Mouse (Mus musculus): ENCODE data around the gene Zc3h12b. TPM values are rescaled to one million over a fixed set of nuclear protein-coding genes. Genes with fewer than 3 reads are reported as not detected.

The Zc3h12b gene
- polyA plus RNA-seq (2015; fragmentation: Nextera tagmentation; extraction: Ambion mirVana) = 2.3 and 2.9 TPM in 2 replicates

DNA sequence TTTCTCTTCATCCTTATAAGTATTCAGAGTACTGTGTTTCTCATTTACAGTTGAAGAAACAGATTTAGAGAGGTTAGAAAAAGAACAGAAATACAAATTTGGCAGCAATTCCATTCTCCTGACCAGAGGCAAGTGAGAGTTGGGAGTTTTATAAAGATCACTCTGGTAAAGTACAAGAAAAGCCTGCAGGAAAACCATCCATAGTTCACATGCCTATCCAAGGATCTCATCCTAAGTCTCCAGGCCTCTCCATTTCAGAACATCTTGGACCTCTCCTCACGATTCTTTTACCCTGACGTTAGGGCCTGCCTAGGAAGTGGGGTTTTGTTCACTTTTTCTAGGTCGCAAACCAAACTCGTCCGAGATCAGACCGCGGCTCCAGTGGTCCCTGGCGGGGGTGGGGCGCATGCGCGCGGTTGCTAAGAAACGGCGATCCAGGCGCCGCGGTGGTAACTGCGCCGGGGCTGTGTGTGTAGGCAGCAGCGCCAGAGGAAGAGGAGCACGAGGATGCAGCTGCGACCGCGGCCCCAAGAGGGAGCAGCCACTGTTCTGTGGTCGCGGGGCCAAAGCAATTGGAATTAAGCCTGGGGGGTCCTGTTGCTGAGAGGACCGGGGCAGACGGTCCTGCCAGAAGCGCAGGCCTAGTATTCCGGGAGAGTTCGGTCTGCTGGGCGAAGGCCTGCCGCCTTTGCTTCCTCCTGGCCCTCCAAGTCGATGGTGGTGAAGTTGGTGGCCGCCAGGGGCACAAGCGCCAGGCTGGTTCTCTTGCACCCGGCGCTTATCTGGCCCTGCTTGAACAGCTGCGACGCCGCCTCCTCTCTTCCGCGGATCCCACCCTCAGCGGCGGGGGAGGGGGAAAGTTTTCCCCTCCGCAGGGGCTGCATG, at the start of gene Zc3h12b:
Gene Zc3h12b, plus strand, starts transcription at position 452 of the 885 bp plus-strand sequence.
- peak; percentile 99 for ATAC-seq (replicated peaks; ENCODE audit: low FRiP score)
- no peaks in the 10 kb centered on the region for H3K9me3 ChIP-seq (replicated peaks)
- H3K27ac ChIP-seq = peak within 1 kb of the TSS; percentile 51; the same call in 1 of the 2 replicates
- H3K4me3 ChIP-seq (replicated peaks) = peak within 1 kb of the TSS; percentile 52
- H3K9ac ChIP-seq = peak within 1 kb of the TSS; percentile 41; the same call in 1 of the 2 replicates
- no peaks in the 10 kb centered on the region; the same call in 1 of the 2 replicates for H3K27me3 ChIP-seq
- peak within 1 kb of the TSS; percentile 58 for H3K4me2 ChIP-seq
- 26% methylated on average over 44 of the region's 46 CpGs for WGBS
- no peaks in the 10 kb centered on the region for H3K4me1 ChIP-seq
- no peaks in the 10 kb centered on the region for H3K36me3 ChIP-seq

DNA sequence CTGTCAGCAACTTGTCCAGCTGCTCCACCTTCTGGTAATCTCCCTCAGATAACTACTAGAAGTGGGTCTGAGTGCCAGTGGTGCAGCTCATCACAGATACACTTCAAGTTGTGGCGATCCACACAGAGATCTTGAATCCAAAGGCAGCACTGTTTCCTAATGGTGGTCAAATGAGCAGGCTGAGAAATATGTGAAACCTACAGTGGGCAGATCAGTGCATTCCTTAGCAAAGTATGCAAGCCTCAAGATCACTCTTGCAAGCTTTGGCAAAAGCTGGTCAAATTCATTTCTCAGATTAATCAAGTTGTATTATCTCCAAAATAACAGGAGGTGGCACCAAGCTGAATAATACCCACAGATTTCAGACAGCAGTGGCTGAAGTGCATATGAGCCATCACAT, 29.3 kb upstream of the Zc3h12b start:
- Histone ChIP-seq H3K27me3 (no peaks in the 10 kb centered on the region), H3K4me2 (no peak overlapping the region)
- WGBS = 87% methylated on average over 1 of the region's 1 CpGs

DNA sequence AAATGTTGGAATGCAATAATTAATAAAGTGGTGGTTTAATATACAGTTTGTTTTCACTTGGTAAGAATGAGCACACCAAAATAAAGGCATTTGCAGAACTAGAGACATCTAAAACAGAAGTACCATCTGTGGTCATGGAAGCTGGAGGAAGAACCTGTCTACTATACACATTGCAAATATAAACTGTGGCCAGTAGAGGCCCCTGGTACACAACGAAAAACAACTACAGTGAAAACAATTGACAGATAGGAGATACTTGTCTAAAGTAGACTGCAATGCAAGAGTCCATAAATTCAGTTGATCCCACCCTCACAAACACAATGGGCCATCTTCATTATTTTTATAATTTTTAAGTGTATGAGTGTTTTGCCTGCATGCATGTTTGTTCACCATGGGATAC, 24.4 kb upstream of the Zc3h12b start:
- Histone ChIP-seq H3K36me3 (no peaks in the 10 kb centered on the region), H3K4me2 (no peak overlapping the region), H3K9me3 (replicated peaks) (no peaks in the 10 kb centered on the region), H3K4me1 (no peaks in the 10 kb centered on the region), H3K9ac (no peak overlapping the region), H3K27ac (no peak overlapping the region), H3K4me3 (replicated peaks) (no peak overlapping the region), H3K27me3 (no peaks in the 10 kb centered on the region)
- no peak for ATAC-seq (replicated peaks; ENCODE audit: low FRiP score)
- WGBS = 58% methylated on average over 1 of the region's 1 CpGs

More for the DNA sequence above, 29.3 kb upstream of the Zc3h12b start:
- no peak for ATAC-seq (replicated peaks; ENCODE audit: low FRiP score)
- Histone ChIP-seq H3K9me3 (replicated peaks) (no peaks in the 10 kb centered on the region), H3K36me3 (no peaks in the 10 kb centered on the region), H3K4me1 (no peaks in the 10 kb centered on the region), H3K4me3 (replicated peaks) (no peak overlapping the region), H3K27ac (no peak overlapping the region), H3K9ac (no peak overlapping the region)

DNA sequence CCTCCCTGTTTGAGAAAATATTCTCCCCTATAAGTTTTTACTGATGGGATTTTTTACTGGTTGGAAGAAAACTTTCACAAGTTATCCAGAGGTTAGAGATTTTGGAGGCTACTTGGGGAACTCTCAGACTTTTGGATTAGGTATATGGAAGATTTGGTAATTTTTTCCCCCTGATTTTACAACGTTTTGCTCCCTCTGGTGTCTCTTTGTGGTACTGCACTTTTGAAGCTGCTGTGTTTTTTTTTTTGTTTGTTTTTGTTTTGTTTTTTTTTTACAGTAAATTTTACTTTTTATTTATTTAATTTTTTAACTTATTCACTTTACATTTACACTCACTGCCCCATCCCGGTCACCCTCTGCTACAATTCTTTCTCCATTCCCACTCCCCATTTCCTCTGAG, 26.8 kb downstream of the Zc3h12b start:
- no peak overlapping the region for H3K4me2 ChIP-seq
- no peaks in the 10 kb centered on the region for H3K36me3 ChIP-seq
- no peak overlapping the region for H3K4me3 ChIP-seq (replicated peaks)
- H3K27me3 ChIP-seq = no peaks in the 10 kb centered on the region
- no peak overlapping the region for H3K27ac ChIP-seq
- no peaks in the 10 kb centered on the region for H3K9me3 ChIP-seq (replicated peaks)
- no peaks in the 10 kb centered on the region for H3K4me1 ChIP-seq
- WGBS = 37% methylated on average over 2 of the region's 2 CpGs
- H3K9ac ChIP-seq = no peak overlapping the region
- no peak for ATAC-seq (replicated peaks; ENCODE audit: low FRiP score)

DNA sequence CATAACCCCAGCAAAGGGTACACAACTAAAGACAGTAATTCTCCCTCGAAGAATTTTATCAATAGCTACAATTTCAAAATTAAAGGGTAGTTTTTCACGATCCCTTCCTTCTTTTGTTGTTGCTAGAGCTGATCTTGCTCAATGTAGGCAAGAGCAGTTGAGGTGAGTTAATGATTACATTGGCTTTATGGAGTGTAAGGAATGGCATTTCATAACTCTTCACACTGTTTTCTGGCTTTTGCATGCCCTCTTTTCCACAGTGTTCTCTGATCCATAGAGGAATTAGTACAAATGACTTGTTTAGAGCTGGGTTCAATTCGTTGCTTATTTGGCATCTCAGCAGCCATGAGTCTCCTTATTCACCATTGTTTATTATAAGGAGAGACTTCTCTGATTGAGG, 84.4 kb downstream of the Zc3h12b start:
- H3K9ac ChIP-seq = no peak overlapping the region
- H3K27ac ChIP-seq = no peak overlapping the region
- no peak overlapping the region for H3K4me2 ChIP-seq
- WGBS = 72% methylated on average over 3 of the region's 3 CpGs
- H3K36me3 ChIP-seq = no peaks in the 10 kb centered on the region
- no peaks in the 10 kb centered on the region for H3K27me3 ChIP-seq
- no peak overlapping the region for H3K4me3 ChIP-seq (replicated peaks)
- no peaks in the 10 kb centered on the region for H3K9me3 ChIP-seq (replicated peaks)
- no peaks in the 10 kb centered on the region for H3K4me1 ChIP-seq
- ATAC-seq (replicated peaks; ENCODE audit: low FRiP score) = no peak

DNA sequence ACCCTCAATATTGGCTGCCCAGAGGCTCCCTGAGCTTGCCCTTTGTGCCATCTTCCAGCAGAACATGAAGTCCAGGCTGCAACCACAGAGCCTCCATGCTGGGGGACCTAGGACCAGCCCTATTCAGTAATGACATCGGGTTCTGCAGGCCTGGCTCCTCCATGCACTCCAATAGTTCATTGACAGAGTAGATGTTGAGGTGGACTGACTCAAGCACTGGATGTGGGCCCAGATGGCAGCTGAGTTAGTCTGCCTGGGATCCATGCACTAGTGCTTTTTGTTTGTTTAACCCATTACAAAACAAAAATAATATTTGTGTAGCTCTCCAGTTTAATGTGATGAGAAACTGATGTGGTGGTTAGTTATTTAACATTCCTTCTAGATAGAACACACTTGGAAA, 90.3 kb downstream of the Zc3h12b start:
- Histone ChIP-seq H3K4me1 (no peaks in the 10 kb centered on the region), H3K9ac (no peak overlapping the region), H3K4me2 (no peak overlapping the region), H3K9me3 (replicated peaks) (no peaks in the 10 kb centered on the region), H3K27me3 (0 out of 2 replicates have a peak, but pooled peaks cover 2% of the 10 kb centered on the region), H3K36me3 (no peaks in the 10 kb centered on the region), H3K4me3 (replicated peaks) (no peak overlapping the region), H3K27ac (no peak overlapping the region)
- WGBS = 86% methylated on average over 1 of the region's 1 CpGs
- no peak for ATAC-seq (replicated peaks; ENCODE audit: low FRiP score)

DNA sequence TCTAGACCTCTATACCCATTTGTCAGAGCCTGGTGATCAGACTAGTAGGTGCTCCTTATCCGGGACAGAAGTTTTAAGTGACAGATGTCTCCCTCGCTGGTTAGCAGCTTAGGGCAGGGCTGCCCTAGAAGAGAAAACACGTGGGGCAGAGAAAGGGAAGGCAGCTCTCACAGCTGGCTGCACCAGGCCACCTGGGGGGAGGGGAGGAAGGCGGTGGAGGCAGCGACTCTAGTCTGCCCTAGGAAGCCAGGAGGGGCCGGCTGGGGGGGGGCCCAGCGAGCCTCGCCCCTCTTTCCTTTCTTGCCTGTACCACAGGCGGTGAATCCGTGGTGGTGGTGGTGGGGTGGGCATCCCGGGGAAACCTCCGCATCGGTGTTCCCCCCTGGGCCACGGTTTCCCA, 141.3 kb downstream of the Zc3h12b start:
- ATAC-seq (replicated peaks; ENCODE audit: low FRiP score) = no peak
- Histone ChIP-seq H3K4me3 (replicated peaks) (no peak overlapping the region), H3K36me3 (no peaks in the 10 kb centered on the region), H3K27me3 (0 out of 2 replicates have a peak, but pooled peaks cover 3% of the 10 kb centered on the region), H3K9me3 (replicated peaks) (no peaks in the 10 kb centered on the region), H3K27ac (no peak overlapping the region), H3K9ac (no peak overlapping the region), H3K4me1 (no peaks in the 10 kb centered on the region), H3K4me2 (no peak overlapping the region)
- 64% methylated on average over 12 of the region's 14 CpGs for WGBS

DNA sequence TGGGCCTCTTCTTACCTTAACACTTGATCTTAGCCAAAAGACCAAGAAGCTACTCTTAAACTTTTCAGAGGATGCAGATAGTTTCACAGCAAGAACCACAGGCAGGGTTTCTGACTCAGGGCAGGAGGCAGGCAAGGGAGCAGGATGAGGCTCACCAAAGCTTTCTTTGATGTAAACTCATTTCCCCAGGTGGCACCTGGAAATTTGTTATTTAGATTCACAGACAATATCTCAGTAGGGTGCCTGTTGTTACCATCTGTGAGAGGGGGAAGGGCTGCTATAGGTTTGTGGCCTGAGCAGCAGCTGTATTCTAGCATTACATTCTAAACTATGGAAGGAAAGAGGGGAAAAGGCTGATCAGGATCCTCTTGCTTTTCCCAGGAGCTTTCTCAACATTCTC, 169.6 kb downstream of the Zc3h12b start:
- no peak overlapping the region for H3K4me3 ChIP-seq (replicated peaks)
- no peak overlapping the region for H3K4me2 ChIP-seq
- no peaks in the 10 kb centered on the region for H3K27me3 ChIP-seq
- H3K4me1 ChIP-seq = no peaks in the 10 kb centered on the region
- no peak overlapping the region for H3K27ac ChIP-seq
- H3K9ac ChIP-seq = no peak overlapping the region
- no peak for ATAC-seq (replicated peaks; ENCODE audit: low FRiP score)
- no peaks in the 10 kb centered on the region for H3K36me3 ChIP-seq
- H3K9me3 ChIP-seq (replicated peaks) = no peaks in the 10 kb centered on the region

DNA sequence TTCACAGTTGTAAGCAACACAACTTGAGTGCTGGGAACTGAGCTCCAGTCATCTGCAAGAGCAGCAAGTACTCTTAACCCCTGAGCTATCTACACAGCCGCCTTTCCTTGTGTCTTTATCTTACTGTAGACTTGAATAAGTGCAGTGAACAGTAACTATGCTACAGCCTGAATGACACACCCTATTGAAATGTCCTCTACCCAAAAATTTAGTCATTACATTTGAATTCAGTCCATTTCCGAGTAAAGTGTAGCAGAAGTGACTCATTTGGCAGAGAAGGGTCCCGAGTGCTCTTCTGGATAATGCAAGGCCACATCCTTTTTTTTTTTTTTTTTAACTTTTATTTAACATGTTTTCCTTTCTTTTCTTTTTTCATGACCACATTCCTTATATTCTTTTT, 191.2 kb downstream of the Zc3h12b start:
- H3K4me3 ChIP-seq (replicated peaks) = no peak overlapping the region
- H3K9me3 ChIP-seq (replicated peaks) = no peaks in the 10 kb centered on the region
- H3K4me2 ChIP-seq = no peak overlapping the region
- no peak for ATAC-seq (replicated peaks; ENCODE audit: low FRiP score)
- 86% methylated on average over 3 of the region's 3 CpGs for WGBS
- no peak overlapping the region for H3K9ac ChIP-seq
- H3K36me3 ChIP-seq = no peaks in the 10 kb centered on the region
- H3K4me1 ChIP-seq = no peaks in the 10 kb centered on the region
- H3K27ac ChIP-seq = no peak overlapping the region
- 0 out of 2 replicates have a peak, but pooled peaks cover 2% of the 10 kb centered on the region for H3K27me3 ChIP-seq

DNA sequence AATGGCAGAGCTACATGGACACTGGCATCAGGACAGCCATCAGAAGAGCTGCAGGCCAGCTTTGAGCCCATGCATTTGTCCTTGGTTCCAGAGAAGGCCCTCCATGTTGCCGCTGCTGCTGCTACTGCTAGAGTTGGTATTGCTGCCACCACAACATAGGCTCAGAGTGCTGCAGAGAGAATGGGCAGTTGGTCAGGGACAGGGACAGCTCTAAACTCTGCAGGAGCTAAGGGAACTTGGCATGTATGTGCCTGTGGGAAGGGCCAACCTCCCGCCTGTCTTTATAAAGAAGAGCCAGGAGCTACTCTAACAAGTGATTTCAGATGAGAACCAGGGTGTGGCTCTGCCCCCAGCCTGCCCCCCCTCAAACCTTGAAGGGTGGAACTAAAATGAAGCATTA, 224.0 kb downstream of the Zc3h12b start:
- Histone ChIP-seq H3K4me2 (no peak overlapping the region), H3K27ac (no peak overlapping the region), H3K27me3 (peaks cover 3% of the 10 kb centered on the region), H3K4me1 (no peaks in the 10 kb centered on the region), H3K9me3 (replicated peaks) (no peaks in the 10 kb centered on the region), H3K36me3 (peaks cover 26% of the 10 kb centered on the region), H3K4me3 (replicated peaks) (no peak overlapping the region), H3K9ac (no peak overlapping the region)
- WGBS = 90% methylated on average over 2 of the region's 2 CpGs
- ATAC-seq (replicated peaks; ENCODE audit: low FRiP score) = no peak

DNA sequence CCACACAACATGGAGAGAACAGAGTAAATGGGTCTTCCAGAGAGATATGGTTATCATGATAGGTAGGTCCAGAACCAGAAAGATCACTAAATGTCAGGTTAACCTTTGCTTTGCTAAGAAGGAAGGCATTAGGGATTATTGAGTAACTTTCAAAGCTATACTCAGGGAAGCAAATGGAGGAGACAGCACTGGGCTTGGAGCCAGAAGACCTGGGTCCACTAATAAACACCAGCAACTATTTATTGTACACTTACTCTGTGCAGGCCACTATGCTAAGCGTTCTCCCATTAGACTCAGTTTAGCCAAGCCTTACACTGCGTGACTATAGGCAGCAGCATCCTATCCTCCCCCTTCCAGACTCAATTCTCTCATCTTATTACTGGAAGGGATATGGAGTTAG, 234.0 kb downstream of the Zc3h12b start:
- Histone ChIP-seq H3K36me3 (peaks cover 73% of the 10 kb centered on the region), H3K4me1 (no peaks in the 10 kb centered on the region), H3K4me3 (replicated peaks) (no peak overlapping the region), H3K4me2 (no peak overlapping the region), H3K27ac (no peak overlapping the region), H3K9me3 (replicated peaks) (no peaks in the 10 kb centered on the region), H3K27me3 (peaks cover 4% of the 10 kb centered on the region; the same call in 1 of the 2 replicates), H3K9ac (no peak overlapping the region)
- ATAC-seq (replicated peaks; ENCODE audit: low FRiP score) = no peak
- 91% methylated on average over 2 of the region's 2 CpGs for WGBS

DNA sequence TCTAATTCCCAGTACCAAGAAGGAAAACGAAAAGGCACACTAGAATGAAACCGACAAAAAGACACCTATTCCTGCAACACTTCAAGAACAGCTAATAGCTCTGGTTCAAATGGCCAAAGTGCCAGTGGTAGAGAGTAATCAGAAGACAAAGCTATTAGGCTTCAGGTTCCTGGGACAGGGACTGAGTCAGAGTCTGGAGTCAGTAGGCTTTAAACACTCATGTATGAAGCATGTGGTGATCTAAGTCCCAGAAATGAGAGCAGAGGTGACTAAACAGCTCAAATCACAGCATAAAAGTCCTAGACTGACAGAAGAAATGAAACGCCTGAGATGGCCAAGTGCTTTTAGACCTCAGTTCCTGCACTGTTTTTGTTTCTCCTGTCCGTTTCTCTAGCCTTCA, 236.7 kb downstream of the Zc3h12b start:
- H3K4me3 ChIP-seq (replicated peaks) = no peak overlapping the region
- H3K4me1 ChIP-seq = no peaks in the 10 kb centered on the region
- H3K4me2 ChIP-seq = no peak overlapping the region
- H3K27me3 ChIP-seq = peaks cover 4% of the 10 kb centered on the region; the same call in 1 of the 2 replicates
- WGBS = 90% methylated on average over 4 of the region's 4 CpGs
- H3K36me3 ChIP-seq = peaks cover 78% of the 10 kb centered on the region
- H3K27ac ChIP-seq = no peak overlapping the region
- no peak overlapping the region for H3K9ac ChIP-seq
- no peaks in the 10 kb centered on the region for H3K9me3 ChIP-seq (replicated peaks)
- ATAC-seq (replicated peaks; ENCODE audit: low FRiP score) = no peak

Measured in kidney, embryonic 15.5 days (tissue).